Mouse (Mus musculus) urinary bladder, adult 18-20 months (tissue): ENCODE measurements around the gene Nup210l.
"Not testable (repeated sequence)": the region's sequence is repeated elsewhere in the genome, so short reads cannot be mapped to it uniquely, and the experiment has no call there.

ENCODE experiments used
- DNase-seq, 2 experiments: peaks; one replicate each; pipeline ENCODE4 v3.0.0; 2022; ENCODE audit warnings: low spot score in 2 of 2, mixed read lengths in 2 of 2

Nup210l gene

GRCm38 (mm10) chr3:90094453-90094852, 9.5 kb upstream of the Nup210l start:
- DNase-seq: no peak

GRCm38 (mm10) chr3:90097928-90098327, 6.0 kb upstream of the Nup210l start:
- DNase-seq: no peak

GRCm38 (mm10) chr3:90101010-90101409, 2.9 kb upstream of the Nup210l start:
- DNase-seq: no peak

GRCm38 (mm10) chr3:90101673-90102072, 2.3 kb upstream of the Nup210l start:
- no peak for DNase-seq

GRCm38 (mm10) chr3:90102239-90102638, 1.7 kb upstream of the Nup210l start:
- DNase-seq: no peak

GRCm38 (mm10) chr3:90103176-90103575, 756 bp upstream of the Nup210l start:
- DNase-seq: no peak

- DNase-seq: no peak
Measured at GRCm38 (mm10) chr3:90111706-90112105, 7.8 kb downstream of the Nup210l start.

- DNase-seq: no peak
Measured at GRCm38 (mm10) chr3:90114342-90114741, 10.4 kb downstream of the Nup210l start.

- DNase-seq: no peak
Measured at GRCm38 (mm10) chr3:90115526-90115925, 11.6 kb downstream of the Nup210l start.

- DNase-seq: peak in 1 of 2 experiments; percentile 50
Measured at GRCm38 (mm10) chr3:90118132-90118790, 14.3 kb downstream of the Nup210l start.

- DNase-seq: not testable (repeated sequence)
Measured at GRCm38 (mm10) chr3:90122036-90122435, 18.1 kb downstream of the Nup210l start.

- no peak for DNase-seq
Measured at GRCm38 (mm10) chr3:90125710-90126109, 21.8 kb downstream of the Nup210l start.

GRCm38 (mm10) chr3:90127881-90128280, 23.9 kb downstream of the Nup210l start:
- DNase-seq: no peak

GRCm38 (mm10) chr3:90132745-90133144, 28.8 kb downstream of the Nup210l start:
- DNase-seq: no peak

- DNase-seq: no peak
Measured at GRCm38 (mm10) chr3:90133331-90133730, 29.4 kb downstream of the Nup210l start.

GRCm38 (mm10) chr3:90134483-90134882, 30.6 kb downstream of the Nup210l start:
- no peak for DNase-seq

- no peak for DNase-seq
Measured at GRCm38 (mm10) chr3:90134993-90135392, 31.1 kb downstream of the Nup210l start.

- DNase-seq: peak in 1 of 2 experiments; percentile 22
Measured at GRCm38 (mm10) chr3:90136660-90137059, 32.7 kb downstream of the Nup210l start.

- no peak for DNase-seq
Measured at GRCm38 (mm10) chr3:90137606-90138005, 33.7 kb downstream of the Nup210l start.

- DNase-seq: no peak
Measured at GRCm38 (mm10) chr3:90139962-90140361, 36.0 kb downstream of the Nup210l start.

GRCm38 (mm10) chr3:90145461-90145860, 41.5 kb downstream of the Nup210l start:
- no peak for DNase-seq

GRCm38 (mm10) chr3:90146651-90147050, 42.7 kb downstream of the Nup210l start:
- DNase-seq: no peak

GRCm38 (mm10) chr3:90151086-90151740, 47.3 kb downstream of the Nup210l start:
- DNase-seq: no peak
